Mouse (Mus musculus) hindbrain, embryonic 13.5 days (tissue): ENCODE data around the gene Nceh1. TPM values are rescaled to one million over a fixed set of nuclear protein-coding genes. Genes with fewer than 3 reads are reported as not detected.

Experiments used
- ATAC-seq: fragments of 200-750 bp; cut with Nextera tagmentation; 2 replicates; pipeline ENCODE4 v1.8.0; 2017; ENCODE audit warnings: moderate TSS enrichment; ENCODE audit not compliant: low FRiP score
- H3K27ac ChIP-seq: fragments of 300-500 bp; sonication (generic); 2 replicates; pipeline ENCODE4 v1.5.1; 2015; ENCODE audit warnings: inconsistent platforms, mild to moderate bottlenecking, moderate library complexity
- H3K27me3 ChIP-seq: fragments of 300-500 bp; sonication (generic); 2 replicates; pipeline ENCODE4 v1.6.1; 2015; ENCODE audit warnings: mild to moderate bottlenecking, inconsistent platforms
- H3K36me3 ChIP-seq: fragments of 300-500 bp; sonication (generic); 2 replicates; pipeline ENCODE4 v1.6.1; 2015; ENCODE audit warnings: mild to moderate bottlenecking, inconsistent platforms
- H3K4me1 ChIP-seq: fragments of 300-500 bp; sonication (generic); replicated peaks from 2 replicates; pipeline ENCODE4 v1.6.1; 2015; ENCODE audit warnings: inconsistent platforms
- H3K4me2 ChIP-seq: fragments of 300-500 bp; sonication (generic); 2 replicates; pipeline ENCODE4 v1.6.1; 2015; ENCODE audit warnings: inconsistent platforms, mild to moderate bottlenecking, moderate library complexity
- H3K4me3 ChIP-seq: fragments of 300-500 bp; sonication (generic); 2 replicates; pipeline ENCODE4 v1.5.1; 2015; ENCODE audit warnings: mild to moderate bottlenecking, inconsistent platforms
- H3K9ac ChIP-seq: fragments of 300-500 bp; sonication (generic); 2 replicates; pipeline ENCODE4 v1.6.1; 2015; ENCODE audit warnings: mild to moderate bottlenecking, inconsistent platforms
- H3K9me3 ChIP-seq: fragments of 300-500 bp; sonication (generic); 2 replicates; pipeline ENCODE4 v1.6.1; 2016; ENCODE audit warnings: inconsistent platforms
- WGBS: fragments of 180-500 bp; shearing (Covaris S2); methylation state at CpG from one replicate; pipeline ENCODE4 v1.1.7; 2015; 5-methylcytosine and 5-hydroxymethylcytosine counted together
- polyA plus RNA-seq: library from polyadenylated mRNA; unstranded; fragments of >200 nt; fragmentation: Nextera tagmentation; extraction: Ambion mirVana; gene quantifications from 2 replicates; pipeline ENCODE4 v1.2.1, GENCODE M21; 2015

Nceh1 gene
- polyA plus RNA-seq, 1 experiment from 2014 or later = 6.9 TPM

GRCm38 (mm10) chr3:27300451-27300850 is 117.7 kb downstream of the Nceh1 start:
- ATAC-seq = no peak
- Histone ChIP-seq H3K4me2 (no peak overlapping the region), H3K27me3 (no peaks in the 10 kb centered on the region), H3K36me3 (no peaks in the 10 kb centered on the region), H3K9me3 (no peaks in the 10 kb centered on the region), H3K27ac (no peak overlapping the region), H3K4me3 (no peak overlapping the region), H3K9ac (no peak overlapping the region), H3K4me1 (no peaks in the 10 kb centered on the region)
- WGBS = 80% methylated on average over 4 of the region's 4 CpGs

DNA sequence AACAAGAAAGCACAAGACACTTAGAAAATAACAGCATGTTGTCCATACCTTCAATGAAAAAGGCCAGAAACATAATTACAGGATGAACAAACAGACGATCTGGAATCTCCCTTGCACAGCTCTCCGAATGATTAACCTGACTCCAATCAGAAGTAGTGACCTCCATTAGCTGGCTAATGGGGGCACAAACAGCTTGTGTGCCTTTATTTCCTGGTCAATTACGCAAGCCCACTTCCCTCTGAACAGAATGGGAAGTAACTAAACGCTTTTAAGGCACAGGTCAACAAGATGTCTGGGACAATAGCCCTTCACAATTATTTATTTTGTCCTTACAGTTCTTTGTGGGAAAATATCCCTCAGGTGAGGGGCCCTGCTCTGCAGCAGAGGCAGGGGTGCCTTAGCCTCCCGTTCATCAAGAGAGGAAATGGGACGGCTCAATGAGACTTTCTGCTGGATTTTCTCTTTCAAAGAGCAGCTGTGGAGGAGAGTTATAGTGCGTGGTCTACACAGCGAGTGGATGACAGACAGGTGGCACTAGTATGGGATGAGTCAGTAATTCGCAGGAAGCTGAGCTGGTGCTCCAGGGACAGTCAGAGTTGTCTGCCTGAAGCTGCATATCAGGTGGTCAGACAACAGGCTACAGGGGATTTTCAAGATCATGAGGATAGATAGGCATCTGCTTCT is 119.7 kb downstream of the Nceh1 start:
- no peak overlapping the region for H3K9ac ChIP-seq
- WGBS = 77% methylated on average over 9 of the region's 9 CpGs
- no peaks in the 10 kb centered on the region for H3K36me3 ChIP-seq
- H3K4me1 ChIP-seq = no peaks in the 10 kb centered on the region
- no peaks in the 10 kb centered on the region for H3K27me3 ChIP-seq
- ATAC-seq = no peak
- H3K9me3 ChIP-seq = no peaks in the 10 kb centered on the region
- H3K4me3 ChIP-seq = no peak overlapping the region
- H3K4me2 ChIP-seq = no peak overlapping the region
- no peak overlapping the region for H3K27ac ChIP-seq

- Histone ChIP-seq H3K4me3 (no peak overlapping the region), H3K36me3 (no peaks in the 10 kb centered on the region), H3K9me3 (no peaks in the 10 kb centered on the region), H3K27ac (no peak overlapping the region), H3K4me2 (no peak overlapping the region), H3K9ac (no peak overlapping the region), H3K27me3 (no peaks in the 10 kb centered on the region), H3K4me1 (no peaks in the 10 kb centered on the region)
- ATAC-seq = no peak
- 81% methylated on average over 10 of the region's 10 CpGs for WGBS
These were observed 124.0 kb downstream of the Nceh1 start for GRCm38 (mm10) chr3:27306815-27307214.

DNA sequence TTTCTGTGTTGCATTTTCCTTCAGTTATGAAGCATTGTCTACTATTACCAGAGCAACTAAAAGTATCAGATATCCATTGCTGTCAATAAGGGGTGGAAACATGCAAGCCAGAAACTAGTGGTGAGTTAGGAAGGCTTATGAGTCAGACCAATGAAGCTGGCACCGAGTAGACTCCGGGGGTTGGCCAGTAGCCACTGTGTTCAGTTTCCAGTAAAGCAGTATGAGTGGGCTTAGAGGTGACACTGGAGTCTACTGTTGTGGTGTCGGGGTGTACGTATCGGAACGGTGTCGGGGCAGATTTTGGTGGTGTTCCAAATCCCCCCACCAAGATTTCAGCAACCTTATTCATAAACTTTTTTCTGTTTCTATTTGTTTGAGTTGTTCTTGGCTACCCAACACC is 128.2 kb downstream of the Nceh1 start:
- H3K36me3 ChIP-seq = no peaks in the 10 kb centered on the region
- ATAC-seq = no peak
- no peaks in the 10 kb centered on the region for H3K9me3 ChIP-seq

GRCm38 (mm10) chr3:27311475-27311874 is 128.7 kb downstream of the Nceh1 start:
- Histone ChIP-seq H3K27me3 (no peaks in the 10 kb centered on the region), H3K4me3 (no peak overlapping the region), H3K9me3 (no peaks in the 10 kb centered on the region), H3K27ac (no peak overlapping the region), H3K9ac (no peak overlapping the region), H3K4me2 (no peak overlapping the region), H3K4me1 (no peaks in the 10 kb centered on the region), H3K36me3 (no peaks in the 10 kb centered on the region)
- WGBS = 95% methylated on average over 4 of the region's 4 CpGs
- ATAC-seq = no peak

More for the DNA sequence above, 128.2 kb downstream of the Nceh1 start:
- Histone ChIP-seq H3K4me3 (no peak overlapping the region), H3K9ac (no peak overlapping the region), H3K27me3 (no peaks in the 10 kb centered on the region), H3K4me1 (no peaks in the 10 kb centered on the region), H3K4me2 (no peak overlapping the region), H3K27ac (no peak overlapping the region)
- WGBS = 98% methylated on average over 7 of the region's 7 CpGs

GRCm38 (mm10) chr3:27314506-27315164 is 131.9 kb downstream of the Nceh1 start:
- no peaks in the 10 kb centered on the region for H3K36me3 ChIP-seq
- no peak for ATAC-seq
- H3K9me3 ChIP-seq = no peaks in the 10 kb centered on the region
- H3K27me3 ChIP-seq = no peaks in the 10 kb centered on the region
- H3K4me3 ChIP-seq = no peak overlapping the region
- no peaks in the 10 kb centered on the region for H3K4me1 ChIP-seq
- no peak overlapping the region for H3K9ac ChIP-seq
- no peak overlapping the region for H3K4me2 ChIP-seq
- no peak overlapping the region for H3K27ac ChIP-seq
- 78% methylated on average over 2 of the region's 2 CpGs for WGBS

DNA sequence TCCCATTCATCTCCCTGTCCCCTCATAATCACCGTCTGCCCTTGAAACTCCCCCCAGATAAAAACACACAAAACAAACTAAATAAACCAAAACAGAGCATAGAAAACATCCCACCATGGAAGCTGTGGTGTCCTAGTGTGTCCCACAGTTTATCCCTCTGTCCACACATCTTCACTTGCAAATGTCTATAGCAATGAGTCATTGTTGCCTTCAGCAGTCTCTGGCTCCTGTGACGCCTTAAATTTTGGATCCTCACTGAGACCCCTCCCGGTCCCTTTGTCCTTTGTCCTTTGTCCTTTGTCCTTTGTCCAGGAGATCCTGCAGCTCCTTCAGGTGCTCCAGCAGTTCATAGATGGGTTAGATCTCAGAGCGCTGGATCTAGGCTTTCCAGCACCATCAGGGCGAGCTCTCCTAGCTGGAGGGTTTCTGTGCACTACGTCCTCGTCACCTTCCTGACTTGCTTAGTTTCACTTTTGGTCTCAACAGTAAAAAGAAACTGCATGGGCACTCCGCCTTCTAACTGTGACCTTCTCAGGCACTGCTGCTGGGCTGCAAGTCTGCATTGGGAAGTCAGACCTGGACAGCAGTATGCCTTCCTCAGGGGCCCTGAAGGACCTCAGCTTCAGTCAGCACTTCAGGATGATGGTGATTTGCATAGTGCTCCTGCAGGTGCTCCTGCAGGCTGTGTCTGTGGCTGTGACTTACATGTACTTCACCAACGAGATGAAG is 134.0 kb downstream of the Nceh1 start, which contains the start of gene Tnfsf10:
Gene Tnfsf10, plus strand, starts transcription at position 470 of the 729 bp plus-strand sequence.
- Histone ChIP-seq H3K4me1 (no peaks in the 10 kb centered on the region), H3K4me3 (no peak within 1 kb of the TSS), H3K4me2 (no peak within 1 kb of the TSS), H3K9ac (no peak within 1 kb of the TSS), H3K36me3 (no peaks in the 10 kb centered on the region), H3K27ac (no peak within 1 kb of the TSS), H3K27me3 (no peaks in the 10 kb centered on the region), H3K9me3 (no peaks in the 10 kb centered on the region)
- ATAC-seq = no peak
- 74% methylated on average over 9 of the region's 9 CpGs for WGBS

DNA sequence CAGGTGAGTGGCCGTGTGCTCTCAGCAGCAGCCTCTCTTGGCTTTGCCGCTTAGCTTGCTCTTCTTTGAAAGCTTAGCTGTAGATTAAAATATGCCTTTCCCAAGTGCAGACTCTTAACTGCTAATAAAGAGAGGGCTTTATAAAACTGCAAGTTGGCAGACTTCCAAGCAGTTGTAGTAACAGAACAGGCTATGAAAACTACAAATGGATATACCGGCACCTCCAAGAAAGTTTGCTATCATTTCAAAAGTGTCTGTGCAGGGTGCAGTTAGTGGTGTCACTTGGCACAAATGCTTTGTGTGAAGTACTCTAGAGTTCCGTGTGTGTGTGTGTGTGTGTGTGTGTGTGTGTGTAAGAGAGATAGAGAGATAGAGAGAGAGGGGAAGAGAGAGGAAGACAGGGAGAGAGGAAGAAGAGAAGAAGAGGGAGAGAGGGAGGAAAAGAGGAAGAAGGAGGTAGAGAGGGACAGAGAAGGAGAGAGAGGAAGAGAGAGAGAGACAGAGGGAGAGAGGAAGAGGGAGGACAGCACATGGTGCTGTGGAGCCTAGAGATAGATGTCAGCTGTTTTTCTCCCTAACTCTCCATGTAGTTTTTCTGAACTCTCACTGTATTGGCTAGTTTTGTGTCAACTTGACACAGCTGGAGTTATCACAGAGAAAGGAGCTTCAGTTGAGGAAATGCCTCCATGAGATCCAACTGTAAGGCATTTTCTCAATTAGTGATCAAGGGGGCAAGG is 134.7 kb downstream of the Nceh1 start:
- 77% methylated on average over 4 of the region's 4 CpGs for WGBS
- no peaks in the 10 kb centered on the region for H3K27me3 ChIP-seq
- no peak overlapping the region for H3K4me3 ChIP-seq
- no peaks in the 10 kb centered on the region for H3K9me3 ChIP-seq
- H3K9ac ChIP-seq = no peak overlapping the region
- H3K4me2 ChIP-seq = no peak overlapping the region
- no peak overlapping the region for H3K27ac ChIP-seq
- H3K4me1 ChIP-seq = no peaks in the 10 kb centered on the region
- no peaks in the 10 kb centered on the region for H3K36me3 ChIP-seq
- no peak for ATAC-seq

DNA sequence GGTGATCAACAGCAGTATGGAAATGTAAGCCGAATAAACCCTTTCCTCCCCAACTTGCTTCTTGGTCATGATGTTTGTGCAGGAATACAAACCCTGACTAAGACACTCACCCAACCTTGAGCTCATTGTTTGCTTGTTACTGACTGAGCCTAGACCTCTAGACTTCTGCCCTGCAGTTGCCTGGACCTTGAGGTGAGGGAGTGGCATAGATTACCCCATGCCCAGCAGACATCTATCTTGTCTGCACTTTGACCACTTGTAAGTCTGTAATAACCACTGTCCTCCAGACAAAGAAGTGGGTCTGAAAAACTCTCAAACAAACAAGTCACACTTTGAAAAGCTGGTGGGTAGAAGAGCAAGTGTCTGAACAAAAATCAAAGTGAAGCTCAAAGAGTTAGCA is 136.9 kb downstream of the Nceh1 start:
- Histone ChIP-seq H3K36me3 (no peaks in the 10 kb centered on the region), H3K4me3 (no peak overlapping the region), H3K9me3 (no peaks in the 10 kb centered on the region), H3K4me2 (no peak overlapping the region), H3K27ac (no peak overlapping the region), H3K9ac (no peak overlapping the region), H3K27me3 (no peaks in the 10 kb centered on the region), H3K4me1 (no peaks in the 10 kb centered on the region)
- no peak for ATAC-seq
- WGBS = 100% methylated on average over 1 of the region's 1 CpGs

DNA sequence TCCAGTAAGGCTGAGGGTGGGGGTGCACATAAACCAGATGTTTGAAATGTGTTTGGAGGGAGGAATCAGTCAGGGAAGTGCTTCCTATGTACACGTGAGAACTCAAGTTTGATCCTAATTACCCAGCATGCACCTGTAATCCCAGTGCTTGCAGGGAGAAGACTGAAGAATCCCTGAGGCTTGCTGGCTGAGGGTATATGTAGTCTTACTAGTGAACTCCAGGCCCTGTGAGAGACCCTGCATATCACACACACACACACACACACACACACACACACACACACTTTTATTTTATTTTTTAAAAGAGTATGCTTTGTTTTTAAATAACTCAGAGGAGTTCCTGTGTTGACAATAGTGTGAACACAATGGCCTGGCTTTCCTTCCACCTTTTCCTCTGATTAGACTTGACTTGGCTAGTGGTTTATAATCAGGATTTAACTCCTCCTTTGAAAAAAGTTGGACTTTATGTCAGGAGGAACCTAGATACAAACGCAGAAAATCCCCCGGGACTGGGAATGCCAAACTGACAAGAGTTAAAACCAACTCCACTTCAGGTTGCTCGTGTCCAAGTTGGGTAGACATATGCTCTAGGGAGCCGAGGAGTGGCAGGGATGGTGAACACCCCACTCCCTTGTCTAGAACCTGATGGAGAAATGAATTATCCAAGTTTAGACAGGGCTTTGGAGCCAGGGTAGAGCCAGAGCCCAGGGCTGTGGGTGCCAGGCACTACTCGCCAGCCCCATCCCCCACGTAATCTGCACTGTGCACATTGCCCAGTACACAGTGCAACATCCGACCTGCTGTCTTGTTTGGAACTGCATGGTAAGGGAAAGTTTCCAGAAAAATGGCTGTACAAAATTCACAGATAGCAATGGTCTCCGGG is 138.1 kb downstream of the Nceh1 start:
- Histone ChIP-seq H3K4me2 (no peak overlapping the region), H3K4me3 (no peak overlapping the region), H3K36me3 (no peaks in the 10 kb centered on the region), H3K27me3 (no peaks in the 10 kb centered on the region), H3K9me3 (no peaks in the 10 kb centered on the region), H3K9ac (no peak overlapping the region), H3K4me1 (no peaks in the 10 kb centered on the region), H3K27ac (no peak overlapping the region)
- ATAC-seq = no peak
- 78% methylated on average over 9 of the region's 9 CpGs for WGBS

DNA sequence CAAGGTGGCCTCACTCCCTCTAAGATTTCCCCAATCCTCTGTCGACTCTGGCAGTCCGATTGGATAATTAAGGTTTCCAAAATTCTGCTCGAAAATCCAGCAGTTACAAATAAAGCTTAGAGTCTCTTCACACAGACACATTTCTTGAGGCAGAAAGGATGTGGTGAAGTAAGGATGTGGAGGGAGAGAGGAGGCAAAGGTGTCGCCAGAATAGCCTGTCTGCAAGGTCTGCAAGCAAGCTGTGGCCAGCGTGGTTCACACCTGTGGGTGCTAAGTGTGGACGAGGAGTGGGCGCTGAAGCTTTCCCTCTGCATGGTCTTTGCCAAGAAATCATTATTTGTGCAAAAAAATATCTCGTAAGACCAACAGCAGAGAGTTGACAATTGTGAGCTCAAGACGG is 139.8 kb downstream of the Nceh1 start:
- no peak overlapping the region for H3K4me2 ChIP-seq
- no peaks in the 10 kb centered on the region for H3K9me3 ChIP-seq
- no peak for ATAC-seq
- 93% methylated on average over 9 of the region's 9 CpGs for WGBS
- no peaks in the 10 kb centered on the region for H3K4me1 ChIP-seq
- H3K9ac ChIP-seq = no peak overlapping the region
- H3K27ac ChIP-seq = no peak overlapping the region
- H3K36me3 ChIP-seq = no peaks in the 10 kb centered on the region
- H3K27me3 ChIP-seq = no peaks in the 10 kb centered on the region
- no peak overlapping the region for H3K4me3 ChIP-seq
